Mouse (Mus musculus) mouse embryonic stem cell (cell line): ENCODE data around the gene Arhgap9.

ENCODE experiments used
- in situ Hi-C, 2 experiments: fragments of 300-500 bp; cut with MboI; formaldehyde crosslinking; loops; 1 replicate in 1 of 2; 3 replicates in 1 of 2; pipeline ENCODE4 v1.14.3; 2019 to 2020; ENCODE audit warnings: low sequenced_read_pairs in 2 of 2, low pct_unique_long_range_greater_than_20kb in 1 of 2, mixed read lengths in 1 of 2; ENCODE audit not compliant: unreplicated experiment in 1 of 2

Arhgap9 gene

DNA sequence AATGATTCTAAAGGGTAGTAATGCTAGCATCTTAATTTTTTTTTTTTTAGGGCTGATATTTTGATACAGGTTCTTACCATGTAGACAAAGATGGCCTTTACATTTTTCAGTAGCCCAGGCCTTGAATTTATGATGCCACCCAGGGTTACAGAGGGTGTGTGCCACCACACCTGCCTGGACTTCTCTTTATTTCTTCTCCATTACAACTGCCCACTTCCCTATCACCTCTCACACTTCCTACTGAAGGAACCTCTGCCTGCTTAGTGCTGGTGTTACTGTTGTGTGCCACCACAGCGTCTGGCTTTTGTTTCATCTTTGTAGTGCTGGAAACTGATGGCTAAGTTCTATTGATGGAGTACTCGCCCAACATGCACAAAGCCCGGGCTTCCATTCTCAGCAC is 39.0 kb downstream of the Arhgap9 start:
- in situ Hi-C loops = no loop called here

DNA sequence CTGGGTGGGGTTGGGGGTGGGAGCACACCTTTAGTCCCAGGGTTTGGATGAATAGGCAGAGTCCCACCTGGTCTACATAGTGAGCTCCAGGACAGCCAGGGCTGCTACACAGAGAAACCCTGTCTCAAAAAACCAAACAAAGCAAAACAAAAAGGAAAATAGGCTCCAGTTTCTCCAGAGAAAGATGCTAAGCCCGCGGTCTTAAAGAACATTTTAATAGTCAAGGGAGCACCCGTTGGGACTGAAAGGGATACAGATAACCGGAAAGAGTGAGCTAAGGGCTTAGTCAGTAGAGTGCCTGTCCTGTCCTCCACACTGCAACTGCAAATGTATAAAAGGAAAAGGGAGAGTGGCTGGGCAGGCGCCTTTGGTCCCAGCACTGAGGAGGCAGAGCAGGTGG is 45.4 kb downstream of the Arhgap9 start:
- in situ Hi-C loops = no loop called here

DNA sequence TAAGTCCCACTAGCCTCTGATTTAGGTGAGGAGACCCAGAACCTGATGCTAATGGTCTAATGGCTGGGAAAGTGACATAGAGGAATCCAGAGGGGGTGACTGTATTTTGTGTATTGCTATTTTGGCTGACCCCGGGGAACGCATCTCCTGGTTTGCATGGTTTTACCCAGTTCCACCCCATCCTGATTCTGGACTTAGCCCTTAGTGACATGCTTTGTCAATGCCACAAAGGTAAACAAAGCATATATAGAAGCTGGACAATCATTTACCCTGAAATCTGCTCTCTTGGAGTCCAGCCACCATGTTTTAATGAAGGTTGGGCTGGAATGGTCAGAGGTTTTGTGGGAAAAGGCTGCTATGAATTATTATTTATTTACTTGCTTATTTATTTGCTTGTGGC is 46.5 kb downstream of the Arhgap9 start:
- in situ Hi-C loops = no loop called here

DNA sequence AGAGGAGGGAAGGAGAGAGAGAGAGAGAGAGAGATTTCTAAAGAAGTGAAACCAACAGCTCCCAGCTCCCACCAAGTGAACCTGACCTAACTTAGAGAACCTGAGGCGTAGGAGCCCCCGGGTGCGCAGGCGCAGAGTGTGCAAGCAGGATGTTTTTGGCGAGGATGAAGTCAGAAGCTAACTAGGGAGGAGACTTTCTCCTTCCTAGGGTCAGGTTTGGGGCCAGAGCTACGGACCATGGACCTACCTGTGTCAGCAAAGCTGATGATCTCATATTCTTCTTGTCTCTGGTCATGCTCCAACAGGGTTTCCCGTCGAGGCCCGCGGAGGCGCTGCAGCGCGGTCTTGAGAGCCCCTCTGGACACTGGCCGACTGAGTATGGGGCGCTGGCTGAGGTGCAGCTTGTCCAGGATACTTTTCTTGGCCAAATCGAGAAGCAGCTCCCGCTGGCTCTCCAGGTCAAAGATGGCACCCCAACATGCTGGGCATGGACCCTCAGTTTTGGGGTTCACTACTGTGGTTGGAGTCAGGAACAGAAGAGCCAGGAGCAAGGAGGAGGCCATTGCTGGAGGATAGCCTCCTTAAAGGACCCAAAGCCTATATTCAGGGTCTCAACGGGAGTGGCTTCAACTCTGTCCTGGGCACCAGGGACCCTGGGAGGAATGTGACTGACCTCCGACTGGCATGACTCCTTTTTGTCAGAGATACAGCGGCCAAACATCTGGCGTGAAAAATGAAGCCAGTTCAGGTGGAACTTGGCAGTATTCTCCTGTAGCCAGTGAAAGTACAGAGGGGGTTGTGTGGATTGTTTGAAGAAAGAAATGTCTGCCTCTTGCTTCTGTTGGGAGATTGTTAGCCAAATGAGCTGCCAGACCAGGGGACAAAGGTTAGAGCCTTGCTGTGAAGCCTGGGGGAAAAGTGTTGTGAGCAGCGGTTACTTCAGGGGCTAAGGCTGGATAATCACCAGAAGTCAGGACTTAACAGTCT is 48.4 kb downstream of the Arhgap9 start, which contains the start of gene Inhbc:
Inhbc (minus strand) TSS at position 598 of the 987 bp plus-strand sequence.
- in situ Hi-C loops = no loop called here

DNA sequence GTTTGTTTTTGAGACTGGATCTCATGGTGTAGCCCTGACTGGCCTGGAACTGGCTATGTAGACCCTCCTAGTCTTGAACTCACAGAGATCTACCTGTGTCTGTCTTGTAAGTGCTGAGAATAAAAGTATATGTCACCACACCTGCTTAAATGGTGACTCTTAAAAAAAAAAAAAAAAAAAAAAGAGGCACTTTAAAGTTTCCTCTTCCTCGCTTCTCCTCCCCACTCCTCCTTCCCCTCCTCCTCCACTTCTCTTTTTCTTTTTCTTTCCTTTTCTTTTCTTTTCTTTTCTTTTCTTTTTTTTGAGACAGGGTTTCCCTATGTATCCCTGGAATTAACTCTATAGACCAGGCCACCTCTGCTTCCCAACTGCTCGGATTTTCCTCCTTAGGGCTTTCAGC is 49.3 kb downstream of the Arhgap9 start:
- in situ Hi-C loops = no loop called here

DNA sequence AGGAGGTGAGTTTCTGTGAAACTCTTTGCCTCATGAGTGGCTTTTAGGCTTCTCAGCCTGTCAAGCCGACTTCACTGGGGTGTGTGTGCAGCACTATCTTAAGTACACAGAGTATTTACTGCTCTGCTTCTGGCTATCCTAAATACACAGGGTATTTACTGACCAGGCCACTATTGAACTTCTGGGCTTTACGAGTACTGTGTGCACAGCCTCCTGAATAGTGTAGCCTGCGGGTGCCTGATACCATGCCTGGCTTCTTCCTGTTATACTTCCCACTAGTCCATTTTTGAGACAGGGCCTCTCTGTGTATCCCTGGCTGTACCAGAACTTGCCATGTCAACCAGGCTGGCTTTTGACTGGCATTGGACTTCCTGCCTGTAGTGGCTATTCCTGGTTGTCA is 55.9 kb downstream of the Arhgap9 start:
- in situ Hi-C loops = no loop called here
